ENCODE assay signal across 7 mouse cellular contexts in the genomic region with DNA sequence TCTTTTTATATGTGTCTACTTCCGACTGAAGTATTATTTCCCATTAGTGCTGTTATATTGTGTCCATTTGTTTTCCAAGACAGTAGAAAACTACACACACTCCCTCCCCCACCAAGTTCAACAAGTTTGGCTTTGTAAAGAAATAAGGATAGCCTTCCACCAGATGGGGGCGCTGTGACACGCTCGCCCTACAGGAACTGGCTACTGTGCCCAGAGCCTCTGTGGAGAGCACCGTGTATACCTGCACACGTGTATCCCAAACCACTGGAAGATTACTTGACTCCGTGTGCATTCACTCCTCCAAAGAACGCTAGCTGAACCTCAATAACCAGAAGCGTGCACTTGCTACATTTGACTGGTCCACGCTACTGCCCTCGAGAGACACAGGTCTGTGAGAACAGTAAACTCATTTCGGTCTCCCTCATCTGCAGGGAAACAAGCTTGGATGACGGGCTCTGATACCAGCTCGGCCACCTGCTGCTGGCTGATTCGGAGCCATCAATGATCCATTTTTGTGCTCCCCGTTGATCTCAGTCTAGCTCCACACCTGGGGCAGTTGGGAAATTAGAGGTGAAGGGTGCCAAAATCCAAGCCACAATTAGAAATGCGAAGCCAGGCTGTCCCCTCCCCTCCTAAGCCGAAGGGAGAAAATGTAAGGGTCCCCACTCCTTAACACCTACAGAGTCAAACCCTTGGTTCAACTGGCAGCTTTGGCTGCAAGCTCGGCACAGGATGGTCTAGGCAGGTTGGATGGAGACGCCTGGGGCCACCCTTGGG. TPM values are rescaled to one million over a fixed set of nuclear protein-coding genes. Genes with fewer than 3 reads are reported as not detected.
DNase-seq lines count a peak whose midpoint lies in the region; ATAC-seq and TF ChIP-seq lines count a peak whose summit lies in the region.

Apobec3 (plus strand) TSS at position 224 of the 777 bp plus-strand sequence.

- intact Hi-C loops in heart, postnatal 36 days (cut with DNase I) = loop anchor here (5.0 kb wide), 2 partner anchors 191 to 199 kb away; partner anchors contain the start of gene Gtpbp1
- intact Hi-C loops in left cerebral cortex, postnatal 14 days (cut with DNase I) = no loop called here

- H3K9me3 ChIP-seq in forebrain, embryonic 12.5 days = no peaks in the 10 kb centered on the region

- POLR2A ChIA-PET in Patski (lab: Charles Lee) = interaction anchor here (0.7 kb wide), 2 partner anchors 297 to 765 kb away, joined by 3 read pairs; no protein-coding TSS in a partner anchor

- no peak within 1 kb of the TSS for H3K27ac ChIP-seq in forebrain, embryonic 12.5 days

- peak within 1 kb of the TSS; percentile 38 for H3K4me3 ChIP-seq in forebrain, embryonic 12.5 days (replicated peaks)

- no peak for TF ChIP-seq CTCF in Patski (IDR thresholded peaks at IDR 0.05)

- ATAC-seq in Patski = no peak
- ATAC-seq in forebrain, embryonic 12.5 days (ENCODE audit: low FRiP score) = peak; percentile 39; the same call in 1 of the 2 replicates

- peaks cover 18% of the 10 kb centered on the region for H3K27me3 ChIP-seq in Patski
- H3K27me3 ChIP-seq in forebrain, embryonic 12.5 days = peaks cover 29% of the 10 kb centered on the region

- DNase-seq in Patski (ENCODE audit: low read depth, low spot score) = no peak
- peak; percentile 83 for DNase-seq in c-Kit-positive CD71-positive TER-119-negative erythroid progenitor cells, embryonic 14.5 days (ENCODE audit: low read depth)
- peak; percentile 77 to 78 for DNase-seq in heart, postnatal 36 days
- DNase-seq in left cerebral cortex, postnatal 14 days (ENCODE audit: low spot score in 2 of 2) = peak; percentile 46 to 48
- DNase-seq in mesoderm, embryonic 11.5 days (ENCODE audit: low read depth, low spot score) = peak; percentile 69
- peak; percentile 79 to 93 for DNase-seq in spleen, postnatal 10 days (ENCODE audit: low spot score in 2 of 2)

- H3K4me1 ChIP-seq in forebrain, embryonic 12.5 days = peaks cover 9% of the 10 kb centered on the region

- peak within 1 kb of the TSS; percentile 44; the same call in 1 of the 2 replicates for H3K9ac ChIP-seq in forebrain, embryonic 12.5 days

- in situ Hi-C loops in Patski (cut with MboI; ENCODE audit: low pct_unique_long_range_greater_than_20kb) = loop anchor here (25.0 kb wide), 1 partner anchor 679 kb away; no protein-coding TSS in a partner anchor

- CTCF ChIA-PET in Patski (lab: Charles Lee) = no interaction called here

- no peaks in the 10 kb centered on the region for H3K36me3 ChIP-seq in forebrain, embryonic 12.5 days (replicated peaks)

- WGBS in forebrain, embryonic 12.5 days = 3% methylated on average over 20 of the region's 20 CpGs

- H3K4me2 ChIP-seq in forebrain, embryonic 12.5 days = peak within 1 kb of the TSS; percentile 51

RNA-seq across cellular contexts. Expression of gene Apobec3, which starts in this region (rescaled TPM):
- 10.5 TPM for polyA plus RNA-seq in Patski (2021)
- polyA plus RNA-seq in forebrain, embryonic 12.5 days (2016; fragmentation: Nextera tagmentation; extraction: Ambion mirVana) = 7.4 and 8.4 TPM in 2 replicates
- 1 to 10 TPM; 7.7 to 7.8 TPM for total RNA-seq in heart, postnatal 36 days (2021)
- total RNA-seq in left cerebral cortex, postnatal 14 days (2021) = 1 to 10 TPM; 4.2 to 5.1 TPM
